Mouse (Mus musculus) testis, adult 2 months (tissue): Measurements from ENCODE around the gene Fign.

Source experiments
- CTCF ChIP-seq: fragments of 200-500 bp; IDR thresholded peaks from 2 replicates; pipeline ENCODE4 v1.5.1; 2012; ENCODE audit warnings: low read depth, mild to moderate bottlenecking, inconsistent platforms, low read length, moderate library complexity; ENCODE audit not compliant: control insufficient read depth, insufficient read depth, insufficient replicate concordance
- POLR2A ChIP-seq: fragments of 200-500 bp; IDR thresholded peaks from 2 replicates; pipeline ENCODE4 v1.6.1; 2012; ENCODE audit warnings: low read depth, mild to moderate bottlenecking, inconsistent platforms, low read length, moderate library complexity; ENCODE audit not compliant: control insufficient read depth

DNA sequence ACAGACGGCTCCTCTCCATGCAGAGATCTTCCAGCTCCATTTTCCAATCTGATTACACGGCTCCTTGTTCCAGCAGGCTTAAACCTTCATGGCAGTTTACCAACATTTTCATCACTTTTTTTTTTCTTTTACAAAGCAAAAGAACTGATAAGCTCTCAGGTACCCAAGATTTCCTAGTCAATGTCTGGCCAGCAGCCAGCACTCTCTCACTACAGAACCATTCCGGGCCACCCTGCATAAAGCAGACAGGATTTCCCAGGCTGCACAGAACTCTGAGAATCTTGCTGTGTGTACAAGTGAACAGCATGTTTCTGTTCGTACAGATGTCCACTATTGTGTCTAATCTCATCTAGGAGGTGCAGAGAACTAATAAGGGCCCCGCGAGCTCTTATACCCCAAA lies 22.0 kb downstream of the Fign start:
- TF ChIP-seq POLR2A (no peak), CTCF (no peak)
